Mouse (Mus musculus) cerebellum, postnatal 36 days (tissue): Measurements from ENCODE around the gene Napepld.
"Not testable (repeated sequence)": the region's sequence is repeated elsewhere in the genome, so short reads cannot be mapped to it uniquely, and the experiment has no call there.

Experiments
- DNase-seq, 2 experiments: peaks; one replicate each; pipeline ENCODE4 v3.0.0; 2021 to 2022; ENCODE audit warnings: mixed read lengths in 2 of 2

The Napepld gene

DNA sequence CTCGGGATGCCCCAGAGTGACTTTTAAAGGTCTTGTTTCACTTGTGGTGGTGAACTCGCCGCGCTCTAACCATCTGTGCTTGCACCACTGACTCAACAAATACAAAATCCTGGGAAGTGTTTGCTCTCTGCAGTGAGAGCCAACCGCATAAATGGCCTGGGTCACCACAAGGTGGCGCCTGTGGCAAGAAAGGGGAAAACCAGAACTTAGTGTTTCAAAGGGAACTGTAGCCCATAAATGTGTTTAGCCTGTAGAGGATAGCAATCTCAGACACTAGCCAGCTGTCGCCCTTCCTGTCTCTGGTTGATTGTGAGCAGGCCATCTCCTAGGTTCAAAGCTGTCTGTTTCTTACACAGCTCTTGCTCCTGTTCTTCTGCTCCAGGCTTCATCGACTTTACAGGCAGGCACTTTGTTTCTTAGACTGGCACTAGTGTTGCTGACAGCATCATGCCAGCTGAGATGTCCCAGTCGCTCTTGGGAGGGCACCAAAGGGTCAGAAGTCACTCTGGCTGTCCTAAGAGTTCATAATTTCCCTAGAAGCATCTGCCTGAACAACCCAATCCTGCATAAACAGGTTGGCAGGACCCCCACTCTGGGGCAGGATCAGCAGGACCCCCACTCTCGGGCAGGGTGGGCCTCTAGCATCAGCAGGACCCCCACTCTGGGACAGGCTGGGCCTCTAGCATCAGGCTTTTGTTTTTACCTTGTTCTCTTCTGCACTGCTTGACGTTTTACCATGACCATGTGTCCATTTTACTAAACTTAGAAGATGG, 42.4 kb downstream of the Napepld start:
- peak; percentile 70 to 79 for DNase-seq

DNA sequence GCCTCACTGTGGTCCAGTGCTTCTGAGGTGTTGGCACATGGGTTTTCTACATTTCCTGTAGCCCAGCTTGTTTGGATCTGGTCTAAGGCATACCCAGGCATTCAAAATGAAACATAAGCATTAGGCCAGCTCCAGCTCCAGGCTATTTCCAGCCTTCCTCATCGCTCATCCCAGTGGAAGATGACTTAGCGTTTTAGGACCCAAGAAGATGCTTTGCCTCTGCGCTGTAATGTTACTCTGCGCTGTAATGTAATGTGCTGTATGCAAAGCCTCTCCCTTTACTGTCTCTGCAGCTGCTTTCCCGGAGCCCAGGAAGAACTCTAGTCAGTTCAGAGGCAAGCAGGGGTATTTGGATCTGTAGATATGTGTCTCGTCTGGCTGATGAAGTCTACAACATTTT, 43.2 kb downstream of the Napepld start:
- DNase-seq = no peak

DNA sequence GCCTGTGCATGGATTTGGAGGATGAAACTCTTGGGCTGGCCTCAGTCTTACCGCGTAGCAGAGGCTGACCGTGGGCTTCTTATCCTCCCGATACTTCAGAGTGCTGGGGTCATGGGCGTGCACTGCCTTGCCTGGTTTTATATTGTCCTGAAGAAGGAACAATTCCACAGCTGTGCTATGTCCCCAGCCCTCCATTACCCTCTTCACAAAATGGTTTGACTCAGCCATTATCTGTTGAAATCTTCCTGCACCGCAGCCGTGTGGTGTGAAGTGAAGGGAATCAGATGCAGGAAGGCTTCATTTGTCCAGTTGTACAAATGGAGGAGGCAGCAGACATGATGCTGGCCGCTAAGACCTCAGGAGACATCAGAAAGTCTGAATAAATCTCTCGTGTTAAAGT, 44.3 kb downstream of the Napepld start:
- DNase-seq = no peak

DNA sequence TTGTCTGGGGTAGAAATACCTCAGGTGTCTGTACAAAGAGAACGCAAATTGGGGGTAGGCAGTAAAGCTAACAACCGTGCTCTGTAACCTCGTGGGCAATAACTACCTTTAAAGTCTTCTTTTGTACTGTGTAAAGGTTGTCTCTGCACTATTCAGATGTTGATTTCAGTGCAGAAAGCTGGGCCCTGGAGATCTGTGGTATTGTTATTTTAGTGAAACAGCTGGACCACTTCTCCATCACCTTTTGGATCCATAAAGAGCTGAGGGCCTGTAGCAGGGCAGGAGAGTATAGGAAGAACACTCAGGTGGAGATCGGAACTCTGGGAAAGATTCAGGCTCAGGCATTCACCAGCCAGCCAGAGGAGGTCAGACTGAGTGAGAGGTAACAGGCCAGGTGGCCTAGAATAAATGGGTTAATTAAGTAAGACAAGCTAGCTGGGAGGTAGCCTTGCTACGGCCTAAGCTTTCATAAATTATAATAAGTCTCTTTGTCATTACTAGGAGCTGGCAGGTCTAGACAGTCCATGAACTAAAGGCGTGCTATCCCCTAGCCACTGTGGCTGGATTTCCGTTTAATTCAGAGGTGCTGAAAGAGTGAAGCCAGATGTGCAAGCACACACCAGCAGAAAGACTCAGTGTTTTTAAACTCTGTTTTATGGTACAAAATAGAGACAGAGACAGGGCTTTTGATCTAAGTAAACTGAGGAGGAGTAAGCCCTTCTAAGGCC, 49.1 kb downstream of the Napepld start:
- no peak for DNase-seq

DNA sequence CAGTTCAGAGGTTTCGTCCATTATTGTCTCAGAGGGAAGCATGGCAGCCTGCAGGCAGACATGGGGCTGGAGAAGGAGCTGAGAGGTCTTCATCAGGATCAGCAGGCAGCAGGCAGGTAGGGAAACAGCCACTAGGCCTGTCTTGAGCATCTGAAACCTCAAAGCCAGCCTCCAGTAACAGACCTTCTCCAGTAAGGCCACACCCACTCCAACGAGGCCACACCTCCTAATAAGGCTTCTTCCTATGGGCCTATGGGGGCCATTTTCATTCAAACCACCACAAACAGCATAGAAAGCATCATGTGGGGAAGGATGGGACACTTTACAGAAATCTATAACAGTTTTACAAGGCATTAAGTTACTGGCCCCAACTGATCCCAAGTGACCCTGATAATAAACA, 50.5 kb downstream of the Napepld start:
- DNase-seq = no peak

DNA sequence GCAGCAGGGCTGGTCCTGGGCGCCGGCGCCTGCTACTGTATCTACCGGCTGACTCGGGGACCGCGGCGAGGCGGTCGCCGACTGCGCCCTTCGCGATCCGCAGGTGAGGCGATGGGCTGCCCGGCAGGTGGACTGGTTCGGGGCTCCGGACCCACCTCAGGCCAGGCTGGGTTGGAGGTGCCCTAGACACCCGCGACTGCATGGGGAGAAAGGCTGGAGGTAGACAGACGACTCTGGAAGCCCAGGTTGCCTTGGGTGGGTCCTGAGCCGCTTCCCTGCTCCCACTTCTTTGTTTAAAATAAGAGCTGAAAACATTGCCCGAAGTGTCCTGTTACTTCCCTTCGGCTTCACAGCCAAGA, 55.1 kb downstream of the Napepld start:
- no peak for DNase-seq

DNA sequence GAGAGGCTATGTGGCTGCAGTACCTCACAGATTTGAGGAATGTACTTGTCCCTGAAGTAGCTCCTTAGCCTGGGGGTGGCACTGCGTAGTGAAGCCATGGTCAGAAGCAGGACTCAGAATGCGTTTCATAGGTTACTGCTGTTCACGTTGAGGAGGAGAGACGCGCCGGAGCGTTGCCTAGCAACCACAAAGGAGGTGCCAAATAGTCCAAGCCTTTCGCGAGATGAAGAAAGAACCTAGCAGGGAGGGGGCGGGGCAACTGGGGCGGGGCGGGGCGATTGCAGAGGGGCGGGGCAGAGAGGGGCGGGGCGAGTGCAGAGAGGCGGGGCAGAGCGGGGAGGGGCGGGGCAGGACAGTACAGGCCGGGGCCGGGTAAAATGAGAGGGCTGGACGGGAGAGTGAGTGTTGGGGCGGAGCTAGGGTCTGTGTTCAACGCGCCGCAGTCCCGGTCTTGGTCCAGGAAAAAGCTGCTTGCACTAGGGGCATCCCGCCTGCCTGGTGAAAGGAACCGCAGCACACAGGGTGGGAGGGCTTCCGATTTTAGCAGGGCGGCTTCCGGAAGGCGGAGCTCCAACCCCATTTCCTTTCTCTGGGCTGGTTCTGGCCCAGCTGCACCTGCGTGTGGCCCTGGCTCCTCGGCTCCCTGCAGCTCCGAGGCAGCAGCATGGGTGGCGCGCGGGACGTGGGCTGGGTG, 55.6 kb downstream of the Napepld start, which contains the start of the genes Fbxl13 and Armc10:
TSS of gene Fbxl13 (minus strand) at position 196 of the 694 bp plus-strand sequence.
TSS of gene Armc10 (plus strand) at position 375 of the 694 bp plus-strand sequence.
- peak; percentile 74 to 75 for DNase-seq

DNA sequence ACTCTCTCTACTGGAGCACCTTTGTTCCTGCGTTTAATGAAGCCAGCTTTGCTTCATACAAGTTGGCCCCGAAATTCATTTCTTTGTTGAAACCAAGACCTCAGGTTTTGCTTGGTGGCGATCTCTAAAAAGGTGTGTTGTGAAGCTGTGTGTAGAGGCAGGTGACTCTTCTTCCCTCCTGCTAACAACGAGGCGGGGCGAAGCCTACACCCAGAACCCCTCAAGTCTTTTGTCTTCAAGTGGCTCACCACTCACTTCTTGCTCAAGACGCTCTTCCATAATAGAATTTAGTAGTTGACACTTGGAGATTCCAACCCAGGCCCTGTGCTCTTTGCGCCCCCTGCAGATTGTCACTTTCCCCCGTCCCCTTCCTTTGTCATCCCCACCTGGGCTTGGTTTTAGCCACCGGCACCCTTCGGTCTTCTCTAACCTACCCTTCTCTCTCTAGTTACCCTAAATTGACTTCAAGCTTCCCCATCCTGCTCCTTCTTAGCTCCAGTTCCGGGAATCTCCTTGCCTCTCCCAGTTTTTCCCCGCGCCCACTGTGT, 56.2 kb downstream of the Napepld start:
- DNase-seq = no peak

DNA sequence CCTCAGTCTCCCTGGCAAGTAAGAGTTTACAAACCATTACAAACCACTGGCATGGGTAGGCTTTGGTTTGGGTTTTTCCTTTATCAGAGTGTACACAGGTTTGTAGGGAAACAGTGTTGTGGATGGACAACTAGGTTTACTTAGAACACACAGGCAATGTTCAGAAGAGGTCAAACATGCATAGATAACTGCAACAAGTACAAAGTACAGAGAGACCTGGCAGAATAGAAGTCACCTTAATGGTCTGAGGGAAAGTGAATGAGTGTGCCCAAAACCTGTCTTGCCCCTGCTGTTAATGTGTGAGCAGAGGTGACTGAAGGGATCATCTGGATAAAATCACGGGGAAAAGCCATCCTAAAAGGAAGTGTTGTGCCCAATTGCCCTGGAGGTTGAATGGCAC, 57.6 kb downstream of the Napepld start:
- DNase-seq = no peak

DNA sequence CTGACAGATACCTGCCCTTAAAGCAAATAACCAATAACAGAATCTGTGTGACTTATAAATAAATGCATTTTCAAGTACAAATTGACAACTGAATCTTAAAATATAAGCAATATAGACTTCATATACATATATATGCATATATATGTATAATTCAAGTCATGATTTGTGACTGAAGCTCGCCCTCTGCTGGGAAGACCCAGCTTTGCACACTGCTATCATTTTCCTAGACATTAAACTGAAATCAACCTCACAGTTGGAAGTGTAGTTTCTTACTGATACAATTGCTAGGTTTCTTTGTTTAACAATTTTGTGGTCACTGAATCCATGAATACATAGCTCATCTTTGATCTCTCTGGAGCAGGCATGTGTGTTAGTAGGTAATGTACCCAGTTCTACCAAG, 60.2 kb downstream of the Napepld start:
- DNase-seq = peak; percentile 61 to 68

DNA sequence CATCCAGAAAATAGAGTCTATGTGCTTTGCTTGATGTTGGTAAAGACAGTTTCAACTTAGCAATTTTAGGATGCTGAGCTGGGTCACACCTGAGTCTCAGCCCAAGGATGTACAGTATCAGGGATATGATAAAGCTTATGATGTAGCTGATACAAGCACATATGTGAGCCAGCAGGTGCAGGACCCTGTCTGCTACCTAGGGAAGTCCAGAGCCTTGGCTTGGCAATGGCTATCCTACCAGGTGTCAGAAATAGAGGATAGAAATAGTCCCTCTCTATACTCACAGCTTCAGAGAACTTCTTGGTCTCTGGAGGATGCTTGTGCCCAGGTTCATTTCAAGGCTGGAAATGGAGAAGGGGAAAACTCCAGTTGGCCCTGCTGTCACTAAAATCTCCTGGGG, 75.3 kb downstream of the Napepld start:
- no peak for DNase-seq

DNA sequence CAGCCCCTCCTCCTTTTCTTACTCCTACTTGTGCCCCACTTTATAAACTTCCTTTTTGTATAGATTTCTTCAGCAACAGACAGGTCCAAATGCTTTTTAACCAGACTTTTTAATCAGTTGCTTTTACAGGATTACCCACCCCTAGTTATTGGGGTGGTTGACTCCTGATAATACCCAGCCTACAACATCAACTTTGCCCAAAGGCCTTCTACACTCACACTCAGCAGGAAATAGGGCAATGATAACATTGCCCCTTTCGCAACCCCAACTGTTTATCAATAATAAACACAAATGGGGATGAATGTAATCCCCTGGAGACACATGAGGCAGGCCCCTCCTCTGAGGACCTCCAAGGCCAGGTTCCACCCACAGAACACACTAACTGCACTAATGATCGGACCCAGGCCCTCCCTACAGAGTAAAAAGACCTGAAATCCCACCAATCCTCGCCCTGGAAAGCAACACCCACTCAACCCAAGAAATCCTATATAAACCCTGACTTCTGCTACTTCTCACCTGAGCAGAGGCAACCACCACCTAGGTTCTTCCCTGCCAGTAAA, 84.7 kb downstream of the Napepld start:
- DNase-seq = no peak

DNA sequence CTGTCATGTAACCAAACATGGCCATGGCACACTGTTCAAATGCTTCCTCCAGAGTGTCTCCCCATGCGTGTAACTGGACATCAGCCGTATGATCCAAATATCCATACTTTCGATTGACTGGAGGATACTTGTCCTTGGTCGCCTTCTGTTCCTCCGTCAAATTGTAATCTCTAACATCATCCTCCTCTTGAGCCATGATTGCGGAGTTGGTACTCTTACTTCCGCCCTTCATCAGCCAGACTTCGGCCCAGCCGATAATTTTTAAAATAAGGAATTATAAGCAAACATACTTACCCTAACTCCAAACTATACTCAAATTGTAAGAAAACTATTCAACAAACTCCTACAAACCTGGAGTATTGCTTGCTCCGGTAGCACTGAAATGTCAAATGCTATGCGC, 86.9 kb downstream of the Napepld start:
- DNase-seq = not testable (repeated sequence)
